Mouse (Mus musculus): Measurements from ENCODE around the gene Pip4k2c.
"Not testable (repeated sequence)": the region's sequence is repeated elsewhere in the genome, so short reads cannot be mapped to it uniquely, and the experiment has no call there.

Gene Pip4k2c

GRCm38 (mm10) chr10:127209928-127210570, 1.3 kb downstream of the Pip4k2c start:
- no peak for DNase-seq (ENCODE audit: low read depth, low spot score)

- DNase-seq (ENCODE audit: low read depth, low spot score), result no peak
Measured at GRCm38 (mm10) chr10:127208921-127209320, 2.5 kb downstream of the Pip4k2c start.

- DNase-seq (ENCODE audit: low read depth, low spot score), result no peak
Measured at GRCm38 (mm10) chr10:127205373-127205772, 6.0 kb downstream of the Pip4k2c start.

GRCm38 (mm10) chr10:127204589-127204988, 6.8 kb downstream of the Pip4k2c start:
- DNase-seq (ENCODE audit: low read depth, low spot score), result no peak

GRCm38 (mm10) chr10:127203106-127203505, 8.3 kb downstream of the Pip4k2c start:
- DNase-seq (ENCODE audit: low read depth, low spot score), result no peak

GRCm38 (mm10) chr10:127200279-127200678, 11.1 kb downstream of the Pip4k2c start:
- DNase-seq (ENCODE audit: low read depth, low spot score), result no peak

GRCm38 (mm10) chr10:127199474-127199873, 11.9 kb downstream of the Pip4k2c start:
- DNase-seq (ENCODE audit: low read depth, low spot score), result no peak

GRCm38 (mm10) chr10:127199068-127199467, 12.3 kb downstream of the Pip4k2c start:
- DNase-seq (ENCODE audit: low read depth, low spot score), result no peak

GRCm38 (mm10) chr10:127198492-127198891, 12.9 kb downstream of the Pip4k2c start:
- DNase-seq (ENCODE audit: low read depth, low spot score), result no peak

GRCm38 (mm10) chr10:127197505-127198110, 13.8 kb downstream of the Pip4k2c start:
- no peak for DNase-seq (ENCODE audit: low read depth, low spot score)

- no peak for DNase-seq (ENCODE audit: low read depth, low spot score)
Measured at GRCm38 (mm10) chr10:127197104-127197503, 14.3 kb downstream of the Pip4k2c start.

- no peak for DNase-seq (ENCODE audit: low read depth, low spot score)
Measured at GRCm38 (mm10) chr10:127196392-127196791, 15.0 kb downstream of the Pip4k2c start.

- DNase-seq (ENCODE audit: low read depth, low spot score), result no peak
Measured at GRCm38 (mm10) chr10:127195328-127196129, 15.9 kb downstream of the Pip4k2c start, which contains the start of gene Dtx3. Gene Dtx3 (minus strand): TSS chr10:127195728.

GRCm38 (mm10) chr10:127194428-127195327, 16.7 kb downstream of the Pip4k2c start:
- DNase-seq (ENCODE audit: low read depth, low spot score), result no peak

- no peak for DNase-seq (ENCODE audit: low read depth, low spot score)
Measured at GRCm38 (mm10) chr10:127193011-127193410, 18.4 kb downstream of the Pip4k2c start.

GRCm38 (mm10) chr10:127192057-127192328, 19.4 kb downstream of the Pip4k2c start:
- DNase-seq (ENCODE audit: low read depth, low spot score), result not testable (repeated sequence)

- no peak for DNase-seq (ENCODE audit: low read depth, low spot score)
Measured at GRCm38 (mm10) chr10:127191191-127192056, 20.0 kb downstream of the Pip4k2c start.

GRCm38 (mm10) chr10:127190398-127191190, 20.8 kb downstream of the Pip4k2c start:
- DNase-seq (ENCODE audit: low read depth, low spot score), result no peak

- DNase-seq (ENCODE audit: low read depth, low spot score), result no peak
Measured at GRCm38 (mm10) chr10:127189651-127190381, 21.6 kb downstream of the Pip4k2c start, which contains the start of gene Arhgef25. Gene Arhgef25 (minus strand): TSS chr10:127190083.
